Mouse (Mus musculus): Measurements from ENCODE around the gene Sox18.

Gene Sox18

DNA sequence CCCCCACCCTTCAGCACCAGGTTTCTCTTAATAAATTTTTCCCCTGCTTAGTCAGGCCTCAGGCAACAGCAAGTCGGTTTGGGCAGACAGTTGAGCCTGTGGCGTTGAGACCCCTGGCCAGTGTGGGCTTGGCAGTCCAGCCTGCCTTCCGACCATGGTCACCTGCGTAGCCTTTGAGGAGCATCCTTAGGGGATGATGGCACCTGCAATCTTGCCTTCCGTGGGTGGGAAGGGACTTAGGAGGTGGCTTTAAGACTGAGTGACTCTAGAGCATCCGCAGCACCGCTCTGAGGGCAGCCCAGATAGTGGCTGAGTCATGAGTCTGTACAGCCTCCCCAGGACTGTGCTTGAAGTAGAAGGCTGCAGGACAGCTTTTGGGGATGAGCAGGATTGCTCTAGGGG lies 9.3 kb upstream of the Sox18 start:
- DNase-seq (ENCODE audit: low spot score in 2 of 2): no peak

DNA sequence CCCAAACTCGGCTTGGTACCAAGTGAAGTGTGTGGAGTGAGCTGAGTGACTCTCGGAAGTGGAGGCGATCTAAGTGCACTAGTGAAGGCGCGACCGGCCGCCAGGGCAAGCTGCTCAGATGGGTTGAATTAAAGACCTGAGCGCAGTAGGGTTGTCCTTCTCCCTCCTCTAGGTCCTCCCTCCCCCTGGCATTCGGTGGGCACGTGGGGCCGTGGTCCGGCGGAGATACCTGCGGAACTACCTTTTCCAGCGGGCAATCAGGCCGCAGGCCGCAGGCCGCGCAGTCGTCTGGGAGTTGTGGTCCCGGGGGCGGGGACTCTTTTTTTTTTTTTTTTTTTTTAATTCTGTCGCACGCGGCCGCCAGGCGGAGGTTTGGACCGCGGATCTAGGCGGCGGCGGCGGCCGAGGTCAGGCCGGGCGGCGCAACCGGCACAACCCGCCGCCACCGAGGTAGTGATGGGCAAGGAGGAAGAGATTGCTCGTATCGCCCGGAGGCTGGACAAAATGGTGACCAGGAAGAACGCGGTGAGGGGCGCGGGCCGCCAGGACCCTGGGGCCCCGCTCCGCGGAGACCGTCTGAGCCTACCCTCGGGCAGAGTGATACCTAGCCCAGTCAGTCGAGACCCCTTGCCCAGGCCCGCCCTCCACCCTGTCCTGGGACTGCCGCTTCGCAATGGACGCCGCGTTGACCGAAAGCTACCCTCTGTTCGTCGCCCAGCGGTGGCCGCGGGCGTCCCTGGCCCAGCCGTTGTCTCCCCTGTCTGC lies 8.7 kb upstream of the Sox18 start, which contains the start of gene Tcea2:
Gene Tcea2 (plus strand): TSS at position 360 of the 765 bp plus-strand sequence.
- DNase-seq (ENCODE audit: low spot score in 2 of 2): peak; percentile 51 to 57

DNA sequence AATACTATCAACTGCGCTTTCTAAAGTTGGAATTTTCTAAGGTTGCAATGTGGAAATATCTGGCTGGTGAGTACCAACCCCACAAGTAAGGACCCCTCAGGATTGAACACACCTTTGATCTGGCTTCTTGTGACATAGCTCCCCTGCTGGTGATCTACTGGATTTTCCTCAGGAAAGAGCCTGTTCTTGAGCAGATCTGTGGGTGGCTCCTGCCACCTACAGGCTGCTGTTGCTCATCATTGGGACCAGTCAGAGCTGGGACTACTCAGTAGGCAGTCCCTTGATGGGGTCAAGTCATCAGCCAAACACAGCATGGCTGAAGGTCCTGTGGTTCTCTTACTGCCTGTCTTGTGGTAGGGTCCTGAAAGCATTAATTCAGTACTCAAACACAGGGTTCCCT lies 7.3 kb upstream of the Sox18 start:
- peak; percentile 56 to 74 for DNase-seq (ENCODE audit: low spot score in 2 of 2)

DNA sequence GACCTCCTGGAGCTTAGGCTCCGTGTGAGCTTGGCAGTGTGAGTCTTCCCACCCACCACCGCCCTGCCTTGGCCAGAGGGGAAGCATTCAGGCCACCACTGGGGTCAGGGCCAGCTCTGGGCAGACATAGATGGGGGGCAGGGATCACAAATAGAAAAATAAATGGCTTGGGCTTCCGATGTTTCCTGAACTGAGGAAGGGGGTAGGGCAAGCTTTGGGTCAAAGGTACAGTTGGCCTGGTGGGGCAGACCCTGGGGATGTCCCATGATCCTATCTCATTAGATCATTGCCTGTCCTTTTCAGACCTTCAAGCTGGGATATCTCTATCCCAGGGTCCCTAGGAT lies 6.3 kb upstream of the Sox18 start:
- DNase-seq (ENCODE audit: low spot score in 2 of 2): no peak

DNA sequence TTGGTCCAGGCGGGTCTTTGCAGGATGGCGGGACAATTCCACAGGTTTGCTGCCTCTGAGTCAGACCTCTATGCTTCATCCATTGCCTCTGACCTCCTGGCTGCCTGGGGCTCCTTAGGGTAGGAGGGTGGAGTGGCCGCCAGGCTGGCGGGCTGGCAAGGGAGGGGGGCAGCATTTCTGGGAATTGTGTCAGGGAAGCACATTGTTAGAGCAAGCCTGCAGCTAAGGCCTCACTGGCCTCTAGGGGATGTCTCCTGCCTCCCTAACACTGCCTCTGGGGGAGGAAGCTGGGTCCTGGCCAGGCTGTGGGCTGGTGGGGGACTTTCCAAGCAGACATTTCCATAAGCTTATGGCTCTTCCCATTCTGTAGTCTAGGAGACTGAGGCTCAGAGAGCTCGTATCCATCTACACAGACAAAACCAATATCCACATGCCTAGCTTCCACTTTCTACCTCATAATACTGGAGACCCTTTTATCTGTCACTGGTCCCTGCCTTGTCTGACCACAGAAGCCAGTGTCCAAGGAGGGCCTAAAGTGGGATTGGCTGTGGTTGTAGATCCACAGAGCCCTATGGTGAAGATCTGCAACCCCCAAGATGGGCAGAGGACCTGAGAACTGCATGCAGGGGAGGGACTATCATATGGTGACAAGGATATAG lies 5.8 kb upstream of the Sox18 start:
- DNase-seq (ENCODE audit: low spot score in 2 of 2): no peak

DNA sequence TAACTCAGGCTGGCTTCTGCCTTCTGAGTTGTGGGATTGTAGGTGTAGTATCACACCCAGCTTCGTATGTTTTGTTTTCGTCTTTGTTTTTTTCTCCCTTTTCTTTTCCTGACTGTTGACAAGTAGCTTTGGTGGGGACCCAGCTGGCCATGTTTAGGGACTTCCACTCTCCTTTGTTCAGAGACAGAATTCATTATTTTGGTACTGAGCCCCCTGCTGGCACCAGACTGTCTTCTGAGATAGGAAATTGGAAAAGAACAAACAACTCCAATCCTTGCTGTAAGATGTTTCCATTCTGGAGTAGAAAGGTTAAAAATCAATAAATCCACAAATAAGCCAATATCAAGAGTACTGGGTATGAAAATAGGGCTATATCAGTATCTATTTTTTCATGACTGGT lies 5.0 kb upstream of the Sox18 start:
- no peak for DNase-seq (ENCODE audit: low spot score in 2 of 2)

DNA sequence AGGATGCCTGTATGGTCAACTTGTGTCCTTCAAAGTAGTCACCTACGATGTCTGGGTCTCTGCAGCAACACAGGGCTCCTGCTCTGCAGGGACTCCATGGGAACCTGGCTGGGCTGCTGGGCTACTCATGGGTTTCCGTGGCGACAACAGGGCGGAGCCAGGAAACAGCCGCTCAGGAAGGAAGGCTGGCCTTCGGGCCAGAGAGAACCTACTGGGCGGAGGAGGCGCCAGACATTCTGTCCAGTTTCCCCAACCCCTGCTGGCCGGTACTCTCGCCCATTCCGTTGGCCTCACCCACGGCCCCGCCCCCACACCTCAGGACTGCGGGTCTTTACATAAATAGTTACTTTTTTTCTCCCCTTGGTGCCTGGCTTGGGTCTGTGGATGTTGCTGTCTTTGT lies 4.0 kb upstream of the Sox18 start:
- no peak for DNase-seq (ENCODE audit: low spot score in 2 of 2)

DNA sequence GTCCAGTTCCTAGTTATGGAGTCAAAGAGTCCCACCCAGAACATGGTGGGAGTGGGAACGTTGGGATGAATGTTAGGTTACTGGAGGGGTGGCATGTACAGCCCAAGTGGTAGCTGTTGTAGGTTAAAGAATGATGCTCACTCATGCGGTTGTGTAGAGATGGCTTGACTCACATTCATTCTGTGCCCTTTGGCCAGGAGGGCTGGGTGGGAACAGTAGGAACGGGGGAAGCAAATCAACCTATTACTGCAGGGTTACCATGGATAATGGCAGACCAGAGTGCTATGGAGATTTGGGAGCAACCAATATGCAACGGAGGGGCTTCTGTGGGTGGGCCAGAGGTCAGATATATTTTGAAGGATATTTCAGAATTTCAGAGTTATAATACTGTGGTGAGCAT lies 3.5 kb upstream of the Sox18 start:
- DNase-seq (ENCODE audit: low spot score in 2 of 2): no peak

DNA sequence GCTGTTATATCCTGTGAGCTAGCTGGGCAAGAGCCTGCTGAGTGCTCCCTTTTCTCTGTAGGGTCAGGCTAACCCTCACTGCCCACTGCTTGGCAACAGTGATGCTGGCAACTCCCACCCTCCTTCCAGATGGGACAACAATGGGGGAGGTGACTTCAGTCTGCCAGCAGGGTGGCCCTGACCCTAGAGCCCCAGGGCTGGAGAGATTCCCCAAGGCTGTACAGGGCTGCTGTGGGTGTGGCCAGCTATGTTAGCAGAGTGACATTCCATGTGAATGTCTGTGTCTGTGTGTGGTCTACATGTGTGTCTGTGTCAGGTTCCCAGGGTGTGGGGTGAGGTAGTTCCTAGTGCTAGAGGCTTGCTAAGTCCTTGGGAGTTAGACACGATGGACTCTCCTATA lies 2.1 kb upstream of the Sox18 start:
- no peak for DNase-seq (ENCODE audit: low spot score in 2 of 2)

DNA sequence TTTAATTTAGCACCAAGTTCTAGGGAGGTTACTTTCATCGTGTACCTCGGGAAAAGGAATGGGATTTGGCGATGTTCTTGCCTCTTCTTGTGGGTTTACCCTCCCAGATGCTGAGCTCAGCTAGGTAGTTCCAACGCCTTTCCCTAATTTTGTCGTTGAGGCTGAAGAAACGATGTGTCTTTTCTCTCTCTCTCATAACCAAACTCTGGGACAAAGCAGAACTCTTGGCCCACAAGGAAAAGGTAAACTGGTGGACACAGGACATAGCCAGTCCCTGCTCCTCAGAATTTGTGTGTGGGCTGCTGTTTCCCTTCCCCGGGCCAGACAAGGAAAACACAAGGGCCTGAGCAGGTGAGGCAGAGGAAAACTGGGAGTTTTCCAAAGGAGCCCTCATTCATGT lies 544 bp upstream of the Sox18 start:
- no peak for DNase-seq (ENCODE audit: low spot score in 2 of 2)

DNA sequence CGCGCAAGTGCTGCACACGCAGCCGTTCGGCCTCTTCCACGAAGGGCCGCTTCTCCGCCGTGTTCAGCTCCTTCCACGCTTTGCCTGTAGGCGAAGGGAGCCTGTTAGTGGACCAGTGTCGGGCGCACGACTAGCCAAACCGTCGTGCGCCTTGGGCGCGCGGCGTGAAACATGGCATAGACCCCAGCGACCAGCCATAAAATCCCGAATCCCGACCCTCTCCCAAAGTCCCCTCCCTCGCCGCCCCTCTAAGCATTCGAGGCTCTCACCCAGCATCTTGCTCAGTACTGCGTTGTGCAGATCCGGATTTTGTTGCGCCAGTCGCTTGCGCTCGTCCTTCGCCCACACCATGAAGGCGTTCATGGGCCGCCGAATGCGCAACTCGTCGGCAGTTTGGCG lies 528 bp downstream of the Sox18 start:
- no peak for DNase-seq (ENCODE audit: low spot score in 2 of 2)

DNA sequence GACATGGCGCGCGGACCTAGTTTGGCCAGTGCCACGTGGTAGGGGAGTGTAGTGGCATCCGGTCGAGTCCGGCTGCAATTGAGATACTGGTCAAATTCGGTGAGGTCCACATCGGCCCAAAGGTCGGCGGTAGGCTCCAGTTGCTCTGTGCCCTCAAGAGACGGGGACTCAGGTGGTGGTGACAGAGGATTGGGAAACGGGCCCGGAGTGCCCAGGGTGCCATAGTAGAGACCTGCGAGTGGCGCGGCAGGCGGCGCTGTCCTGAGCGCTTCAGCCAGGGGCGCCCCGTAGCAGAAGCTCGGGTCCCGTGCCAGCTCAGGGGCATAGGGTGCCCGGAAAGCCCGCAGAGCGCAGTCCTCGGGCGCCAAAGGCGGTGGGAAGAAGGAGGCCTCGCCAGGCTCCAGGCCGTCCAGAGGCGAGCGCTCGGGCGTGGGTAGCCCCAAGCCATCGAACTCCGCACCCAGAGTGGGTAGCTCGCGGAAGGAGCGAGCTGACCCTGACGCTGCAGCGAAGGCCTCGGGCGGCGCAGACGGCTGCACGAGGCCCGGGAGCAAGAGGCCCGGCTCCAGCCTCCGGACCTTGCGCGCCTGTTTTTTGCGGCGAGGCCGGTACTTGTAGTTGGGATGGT lies 1.0 kb downstream of the Sox18 start:
- DNase-seq (ENCODE audit: low spot score in 2 of 2): no peak

DNA sequence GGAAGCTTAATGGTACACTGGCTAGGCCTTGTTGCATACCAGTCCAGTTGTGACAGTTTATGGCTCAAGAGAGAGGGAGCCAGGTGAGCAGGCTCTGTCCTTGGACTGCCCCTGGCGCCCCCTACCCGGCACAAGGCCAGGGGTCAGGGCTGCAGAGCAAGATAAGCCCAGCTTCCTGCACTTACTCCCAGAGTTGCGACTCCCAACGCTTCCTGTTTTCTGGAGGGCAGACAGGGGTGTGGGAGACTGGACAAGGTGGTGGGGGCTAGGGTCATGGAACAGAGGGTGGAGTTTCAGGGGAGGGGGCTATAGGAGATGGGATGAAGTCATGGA lies 8.2 kb downstream of the Sox18 start:
- no peak for DNase-seq (ENCODE audit: low spot score in 2 of 2)

DNA sequence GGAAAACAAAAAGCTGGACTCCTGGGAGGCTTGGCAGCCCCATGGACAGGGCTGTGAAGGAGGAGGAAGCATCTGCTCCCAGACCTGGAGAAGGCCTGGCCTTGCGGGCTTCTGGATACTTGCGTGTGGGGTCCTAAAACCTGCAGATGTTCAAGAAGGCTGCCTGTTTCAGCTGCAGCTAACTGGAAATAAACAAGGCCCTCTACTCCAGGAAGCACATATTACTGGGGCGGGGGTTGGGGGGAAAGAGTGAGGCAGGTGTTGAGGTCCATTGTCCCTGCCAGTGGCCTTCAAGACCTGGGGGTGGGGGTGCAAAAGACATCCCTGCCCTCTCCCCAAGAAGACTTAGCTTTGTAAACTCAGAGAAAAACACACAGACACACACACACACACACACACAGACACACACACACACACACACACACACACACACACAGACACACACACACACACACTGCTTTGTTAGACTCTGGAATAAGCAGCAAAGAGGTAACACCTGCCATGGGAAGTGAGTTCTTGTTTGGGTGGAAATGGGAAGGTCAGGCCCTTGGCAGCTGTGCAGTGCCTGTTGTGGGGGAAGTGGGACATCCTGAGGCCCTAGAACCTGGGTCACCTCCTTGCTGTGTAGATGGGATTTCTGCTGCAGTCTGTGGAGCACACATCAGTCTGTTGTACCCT lies 8.7 kb downstream of the Sox18 start:
- no peak for DNase-seq (ENCODE audit: low spot score in 2 of 2)

DNA sequence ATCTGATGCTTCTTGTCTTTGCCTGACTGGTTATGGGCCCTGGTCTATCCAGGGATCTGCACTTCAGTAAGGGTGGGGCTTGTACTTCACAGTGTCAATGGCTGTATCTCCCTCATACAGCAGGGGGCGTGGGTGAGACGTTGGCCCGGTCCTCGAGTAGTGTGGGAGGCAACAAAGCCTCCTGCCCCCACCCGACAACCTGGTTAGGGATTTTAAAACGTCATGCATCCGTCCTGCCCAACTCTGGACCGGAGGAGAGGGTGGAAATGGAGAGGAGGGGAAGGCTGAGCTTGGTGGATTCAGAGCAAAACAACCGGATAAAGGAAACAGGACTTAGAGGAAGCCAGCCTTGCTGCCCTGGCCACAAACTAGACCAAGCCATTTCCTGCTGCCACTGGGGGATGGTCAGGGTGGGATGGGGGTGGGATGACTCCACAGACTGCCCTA lies 11.8 kb downstream of the Sox18 start:
- DNase-seq (ENCODE audit: low spot score in 2 of 2): peak; percentile 51 to 71

DNA sequence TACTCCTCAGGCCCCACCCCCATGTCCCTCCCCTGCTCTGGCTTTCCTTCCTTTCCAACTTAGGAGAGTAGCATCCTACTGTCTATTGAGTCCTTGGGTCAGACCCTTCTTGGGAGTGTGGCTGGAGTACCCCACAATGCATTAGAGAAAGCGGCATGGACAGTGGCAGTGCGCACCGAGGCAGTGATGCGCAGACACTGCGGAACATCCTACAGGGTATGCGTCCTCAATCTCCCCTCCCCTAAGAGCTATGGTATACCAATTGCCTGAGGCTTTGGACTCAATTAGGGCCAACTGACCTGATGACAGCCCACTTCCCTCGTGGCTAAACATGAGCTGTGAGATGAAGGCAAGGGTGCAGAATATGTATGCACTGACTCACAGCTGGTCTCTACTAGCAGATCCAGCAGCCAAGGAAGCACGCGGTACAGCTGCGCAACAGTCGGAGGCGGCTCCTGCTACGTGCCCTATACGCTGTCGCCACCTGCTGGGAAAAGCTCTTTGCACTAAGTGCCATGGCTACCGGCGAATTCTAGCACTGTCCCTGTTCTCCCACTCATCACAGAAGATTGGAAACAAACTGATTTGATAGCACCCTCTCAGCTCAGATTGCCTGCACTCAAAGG lies 12.4 kb downstream of the Sox18 start:
- peak; percentile 30 to 60 for DNase-seq (ENCODE audit: low spot score in 2 of 2)

DNA sequence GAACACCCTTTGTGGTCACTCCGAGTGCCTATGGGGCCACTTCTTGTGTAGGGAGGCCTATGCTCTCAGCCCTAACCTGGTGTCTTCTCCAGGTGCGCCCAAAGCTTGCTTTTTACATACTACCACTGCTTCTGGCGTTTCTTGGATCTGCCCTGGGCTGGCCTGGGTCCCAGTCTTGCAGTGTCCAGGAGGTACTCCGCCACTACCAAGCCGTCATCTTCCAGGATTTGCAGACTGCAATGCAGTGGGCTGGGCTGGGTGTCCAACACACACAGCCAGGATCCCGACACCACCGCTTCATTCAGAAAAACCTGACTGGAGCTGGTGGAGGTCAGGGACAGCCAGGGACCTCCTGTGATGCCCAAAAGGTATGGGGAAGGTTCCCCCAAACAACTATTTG lies 12.9 kb downstream of the Sox18 start:
- DNase-seq (ENCODE audit: low spot score in 2 of 2): no peak

DNA sequence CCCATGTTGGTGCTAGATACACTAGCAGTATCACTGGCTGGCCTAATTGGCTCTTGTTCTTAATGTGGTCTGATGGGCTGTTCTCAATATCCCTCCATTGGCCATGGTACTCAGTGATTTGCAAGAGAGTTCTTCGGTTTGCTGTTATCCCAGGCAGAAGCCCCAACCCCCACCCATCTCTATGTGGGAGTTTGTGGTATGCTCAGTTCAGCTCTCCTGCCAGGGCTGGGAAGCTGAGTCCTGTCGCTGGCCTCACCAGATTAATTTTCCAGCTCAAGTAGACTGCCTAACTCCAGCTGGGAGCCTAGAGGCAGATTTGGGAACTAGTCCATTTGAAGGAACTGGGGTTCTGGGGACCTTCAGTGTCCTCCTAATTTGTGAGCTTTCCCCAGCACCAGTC lies 14.0 kb downstream of the Sox18 start:
- DNase-seq (ENCODE audit: low spot score in 2 of 2): no peak

DNA sequence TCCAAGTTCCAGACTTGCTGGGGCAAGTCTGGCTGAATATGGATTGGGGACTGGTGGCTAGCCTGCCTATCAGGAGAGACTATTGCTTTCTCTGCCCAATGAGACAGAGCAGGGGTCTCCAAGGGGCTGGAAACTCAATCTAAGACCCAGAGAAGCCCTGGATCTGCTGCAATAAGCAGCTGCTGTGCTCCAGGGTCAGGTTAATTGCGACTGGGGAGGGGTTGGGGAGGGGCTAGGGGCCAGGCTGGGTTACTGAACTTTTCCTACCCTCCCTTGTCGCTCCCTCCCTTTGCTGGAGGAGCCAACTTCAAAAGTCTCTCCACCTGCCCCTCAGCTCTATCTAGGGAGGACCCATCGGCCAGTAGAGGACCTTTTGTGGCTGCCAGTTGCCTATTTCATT lies 14.7 kb downstream of the Sox18 start, which contains the start of gene Gm29797:
Gene Gm29797 (plus strand): TSS at position 301 of the 400 bp plus-strand sequence.
- DNase-seq (ENCODE audit: low spot score in 2 of 2): no peak

DNA sequence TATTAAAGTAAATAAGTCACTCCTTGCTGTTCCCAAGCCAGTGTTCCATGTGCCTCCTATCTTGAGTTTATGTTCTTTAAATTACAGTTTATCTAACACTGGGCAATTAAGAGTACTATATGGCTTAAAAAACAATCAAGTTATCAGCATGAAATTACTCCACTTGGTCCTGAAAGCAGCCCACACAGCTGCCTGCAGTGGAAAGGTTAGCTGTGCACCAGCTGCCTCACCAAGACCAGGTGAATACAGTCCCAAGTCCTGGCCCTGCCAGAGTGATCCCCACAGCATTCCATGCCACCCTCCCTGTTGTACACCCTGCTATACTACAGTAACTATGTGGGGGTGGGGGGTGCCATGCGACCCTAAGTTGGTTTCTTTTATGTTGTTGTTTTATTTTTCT lies 17.9 kb downstream of the Sox18 start:
- no peak for DNase-seq (ENCODE audit: low spot score in 2 of 2)

DNA sequence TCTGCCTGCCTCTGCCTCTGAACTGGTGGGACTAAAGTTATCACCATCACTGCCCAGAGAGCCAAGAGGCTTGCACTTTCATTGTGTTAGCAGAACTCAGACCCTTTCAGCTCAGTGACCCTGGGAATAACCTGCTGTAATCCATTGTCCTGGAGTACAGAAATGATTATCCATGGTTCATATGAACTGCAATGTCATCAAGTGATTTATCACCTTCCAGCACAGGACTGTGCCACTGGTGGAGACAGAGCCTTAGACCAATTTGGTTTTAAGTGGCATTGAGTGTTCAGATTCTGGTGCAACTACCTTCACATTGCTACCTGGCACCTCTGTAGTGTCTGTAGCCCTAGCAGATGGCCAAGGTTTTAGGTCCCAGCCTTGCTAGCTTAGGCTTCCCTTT lies 18.4 kb downstream of the Sox18 start:
- no peak for DNase-seq (ENCODE audit: low spot score in 2 of 2)

DNA sequence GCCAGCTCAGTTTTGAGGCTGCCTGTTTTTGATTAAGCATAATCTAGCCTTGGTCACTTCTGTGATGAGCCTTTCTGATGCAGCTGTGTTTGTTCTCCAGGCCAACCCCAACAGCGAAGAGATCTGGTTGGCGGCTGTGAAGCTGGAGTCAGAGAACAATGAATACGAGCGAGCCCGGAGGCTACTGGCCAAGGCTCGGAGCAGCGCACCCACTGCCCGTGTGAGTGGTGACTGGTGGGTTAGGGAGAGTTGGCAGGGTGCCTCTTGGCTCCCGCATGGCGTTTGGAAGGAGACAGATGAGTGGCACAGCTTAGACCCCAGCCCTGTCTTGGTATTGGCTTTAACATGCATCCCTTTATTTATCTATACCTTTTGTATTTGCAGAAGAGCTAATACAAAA lies 22.5 kb downstream of the Sox18 start:
- DNase-seq (ENCODE audit: low spot score in 2 of 2): no peak

Measured in thymus, postnatal 10 days (tissue).